Mouse (Mus musculus): ENCODE data around the gene Opa3.

Gene Opa3

DNA sequence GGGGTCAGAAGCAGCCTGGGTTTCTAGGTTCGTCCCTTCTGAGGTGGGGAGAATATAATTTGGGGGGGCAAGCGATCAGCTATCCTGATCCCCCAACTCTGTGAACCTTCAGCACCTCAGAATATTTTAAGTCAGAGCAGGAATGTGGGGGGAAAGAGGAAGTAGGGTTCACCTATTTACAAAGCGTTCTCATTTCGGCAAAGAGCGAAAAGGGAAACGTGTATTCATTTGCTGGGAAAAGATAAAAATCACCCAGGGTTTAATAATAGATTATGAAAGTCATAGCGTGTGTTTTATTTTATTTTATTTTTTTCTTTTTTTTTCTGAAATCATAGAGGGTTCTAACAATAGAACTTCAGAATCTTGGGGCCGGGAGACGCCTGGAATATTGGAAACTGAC lies 13.2 kb upstream of the Opa3 start:
- no peak for DNase-seq

DNA sequence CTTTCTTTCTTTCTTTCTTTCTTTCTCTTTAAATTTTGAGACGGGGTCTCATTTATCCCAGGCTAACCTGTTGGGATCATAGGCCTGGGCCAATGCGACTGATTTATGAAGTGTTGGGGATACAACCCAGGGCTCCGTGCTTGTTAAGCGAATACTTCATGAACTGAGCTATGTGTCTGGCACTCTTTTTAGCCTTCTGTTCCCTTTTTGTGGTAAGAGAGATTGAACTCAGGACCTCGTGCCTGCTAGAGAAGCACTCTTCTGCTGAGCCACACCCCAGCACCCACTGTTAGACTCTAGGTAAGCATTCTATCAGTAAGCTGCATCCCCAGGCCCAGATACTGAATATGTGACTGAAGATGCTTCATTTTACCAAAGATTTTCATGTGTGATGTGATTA lies 10.6 kb upstream of the Opa3 start:
- DNase-seq = no peak

GRCm38 (mm10) chr7:19217944-19218343 lies 10.2 kb upstream of the Opa3 start:
- peak in 1 of 2 experiments; percentile 38 for DNase-seq

- DNase-seq = no peak
Measured at GRCm38 (mm10) chr7:19220061-19220460, 8.1 kb upstream of the Opa3 start.

DNA sequence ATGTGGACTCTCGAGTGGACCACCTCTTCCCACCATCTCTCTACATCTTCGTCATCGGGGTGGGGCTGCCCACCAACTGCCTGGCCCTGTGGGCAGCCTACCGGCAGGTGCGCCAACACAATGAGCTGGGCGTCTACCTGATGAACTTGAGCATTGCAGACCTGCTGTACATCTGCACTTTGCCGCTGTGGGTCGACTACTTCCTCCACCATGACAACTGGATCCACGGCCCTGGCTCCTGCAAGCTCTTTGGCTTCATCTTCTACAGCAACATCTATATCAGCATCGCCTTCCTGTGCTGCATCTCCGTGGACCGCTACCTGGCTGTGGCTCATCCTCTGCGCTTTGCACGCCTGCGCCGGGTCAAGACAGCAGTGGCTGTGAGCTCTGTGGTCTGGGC lies 5.9 kb upstream of the Opa3 start:
- no peak for DNase-seq

DNA sequence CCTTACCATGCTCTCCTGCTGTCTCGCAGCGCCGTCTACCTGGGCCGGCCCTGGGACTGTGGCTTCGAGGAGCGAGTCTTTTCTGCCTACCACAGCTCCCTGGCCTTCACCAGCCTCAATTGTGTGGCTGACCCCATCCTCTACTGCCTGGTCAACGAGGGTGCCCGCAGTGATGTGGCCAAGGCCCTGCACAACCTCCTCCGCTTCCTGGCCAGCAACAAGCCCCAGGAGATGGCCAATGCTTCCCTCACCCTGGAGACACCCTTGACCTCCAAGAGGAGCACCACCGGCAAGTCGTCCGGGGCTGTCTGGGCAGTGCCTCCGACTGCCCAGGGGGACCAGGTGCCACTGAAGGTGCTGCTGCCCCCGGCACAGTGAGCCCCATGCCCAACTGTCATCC lies 5.3 kb upstream of the Opa3 start:
- DNase-seq = no peak

DNA sequence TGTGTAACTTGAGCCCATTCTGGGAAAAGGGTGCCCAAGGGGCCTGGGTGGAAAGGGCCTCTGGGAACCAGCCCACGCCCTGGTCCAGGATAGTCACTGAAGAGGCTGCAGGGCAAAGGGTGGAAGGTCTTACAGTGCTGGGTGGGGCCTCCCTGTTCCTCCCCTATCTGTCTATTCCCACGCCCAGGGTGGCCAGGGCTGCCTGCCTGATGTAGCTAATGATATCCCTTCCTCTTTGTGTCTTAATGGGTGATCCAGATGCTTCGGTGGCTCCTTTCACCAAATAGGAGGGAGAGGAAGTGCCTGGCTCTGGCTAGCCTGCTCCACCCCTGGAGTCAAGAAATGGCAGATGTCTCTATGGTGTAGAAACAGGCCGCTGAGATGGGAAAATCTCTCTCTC lies 3.2 kb upstream of the Opa3 start:
- no peak for DNase-seq

DNA sequence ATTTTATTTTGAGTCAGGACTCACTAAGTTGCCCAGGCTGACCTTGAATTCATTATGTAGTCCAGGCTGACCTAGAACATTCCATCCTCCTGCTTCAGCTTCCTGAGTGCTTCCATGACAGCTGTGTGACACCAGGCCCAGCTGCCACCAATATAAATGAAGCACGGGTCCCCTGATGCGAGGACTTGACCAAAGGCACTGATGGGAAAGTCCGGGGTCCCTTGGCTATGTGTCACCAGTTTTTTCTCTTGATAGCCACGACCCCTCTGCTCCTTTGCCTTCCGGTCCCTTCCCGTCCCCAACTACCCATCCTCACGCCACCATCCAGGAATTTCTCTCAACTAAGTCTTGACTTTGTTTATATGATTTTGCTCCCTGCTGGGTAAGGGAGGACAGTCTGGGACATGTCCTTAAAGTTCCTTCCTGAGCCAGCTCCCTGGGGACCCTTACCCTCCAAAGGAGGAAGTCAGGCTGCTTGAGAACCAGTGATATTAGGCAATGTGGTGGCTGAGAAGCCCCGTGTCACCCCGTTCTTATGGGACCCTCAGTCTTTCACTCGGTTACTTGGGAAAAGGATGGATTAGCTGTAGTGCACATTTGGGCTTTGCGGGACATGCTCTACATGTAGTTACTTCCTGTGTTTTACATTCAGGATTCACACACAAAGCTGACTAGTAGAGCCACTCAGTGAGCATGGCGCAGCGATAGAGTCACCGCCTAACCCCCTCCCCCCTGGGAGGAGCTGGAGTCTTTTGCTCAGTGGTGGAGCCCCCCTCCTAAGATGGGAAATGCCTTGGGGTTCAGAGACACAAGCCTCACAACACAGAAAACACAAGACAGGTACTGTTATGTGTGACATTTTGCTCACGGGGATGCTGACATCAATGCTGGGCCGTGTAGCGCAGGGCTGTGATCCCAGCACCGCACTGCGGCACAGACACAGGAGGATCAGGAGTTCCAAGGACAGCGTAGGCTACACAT lies 1.0 kb upstream of the Opa3 start:
- DNase-seq = peak; percentile 48 to 68

GRCm38 (mm10) chr7:19228793-19229148 lies 637 bp downstream of the Opa3 start:
- DNase-seq = no peak

DNA sequence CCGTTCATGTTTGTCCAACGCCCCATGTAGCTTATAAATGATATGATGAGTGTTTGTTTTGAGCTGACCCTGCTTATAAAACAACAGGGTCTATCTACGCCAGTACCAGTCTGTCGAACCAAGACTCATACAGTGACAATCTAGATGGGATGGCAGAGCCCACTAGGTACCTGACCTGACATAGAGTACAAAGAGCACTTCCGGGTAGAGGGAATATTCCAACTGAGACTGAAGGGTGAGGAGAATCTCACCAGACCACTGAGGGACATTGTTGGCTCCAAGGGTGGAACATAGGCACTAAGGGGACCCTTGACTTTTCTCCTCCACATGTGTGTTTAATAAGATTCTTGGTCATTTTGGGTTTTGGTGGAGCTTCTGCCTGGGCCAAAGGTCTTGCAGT lies 1.3 kb downstream of the Opa3 start:
- DNase-seq = no peak

- no peak for DNase-seq
Measured at GRCm38 (mm10) chr7:19230041-19230580, 2.0 kb downstream of the Opa3 start.

- no peak for DNase-seq
Measured at GRCm38 (mm10) chr7:19230899-19231298, 2.8 kb downstream of the Opa3 start.

GRCm38 (mm10) chr7:19231849-19232248 lies 3.7 kb downstream of the Opa3 start:
- DNase-seq = no peak

DNA sequence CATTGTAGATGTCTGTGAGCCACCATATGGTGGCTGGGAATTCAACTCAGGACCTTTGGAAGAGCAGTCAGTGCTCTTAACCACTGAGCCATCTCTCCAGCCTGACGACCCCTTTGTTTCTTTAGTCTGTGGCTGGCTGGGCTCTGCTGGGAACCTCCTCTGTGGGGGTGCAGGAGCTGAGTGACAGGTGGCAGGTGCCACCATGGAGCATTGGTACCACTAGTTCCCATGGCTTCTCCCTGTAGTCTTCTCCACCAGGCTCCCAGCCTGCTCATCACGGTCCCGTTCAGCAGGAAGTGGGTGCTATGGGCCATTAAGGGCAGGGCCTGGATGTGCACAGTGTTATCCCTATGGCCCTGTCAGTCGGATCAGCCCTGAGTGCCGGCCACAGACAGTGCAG lies 6.5 kb downstream of the Opa3 start:
- no peak for DNase-seq

DNA sequence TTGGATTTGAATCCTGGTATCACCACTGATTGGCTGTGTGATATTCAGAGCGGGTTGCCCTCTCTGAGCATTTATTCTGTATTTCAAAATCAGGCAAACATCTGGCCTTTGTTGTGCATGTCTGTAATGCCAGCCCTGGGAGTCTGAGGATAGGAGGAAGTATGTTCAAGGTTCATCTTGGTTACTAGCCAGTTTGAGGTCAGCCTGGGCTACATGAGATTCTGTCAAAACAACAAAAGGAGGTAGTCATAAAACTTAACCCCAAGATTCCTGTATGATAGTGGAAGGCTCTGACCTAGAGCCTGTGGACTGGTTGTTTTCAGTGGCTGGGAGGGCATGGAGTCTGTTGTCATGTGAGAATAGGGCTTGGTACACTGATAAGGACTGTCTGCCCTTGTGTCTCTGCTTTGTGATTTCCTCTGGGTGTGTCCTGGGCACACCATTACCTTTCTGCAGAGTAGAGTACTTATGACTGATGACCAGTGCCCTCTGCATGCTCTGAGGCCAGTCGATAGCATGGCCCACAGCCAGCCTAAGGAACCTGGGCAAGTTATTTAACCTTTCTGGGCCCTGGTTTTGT lies 7.0 kb downstream of the Opa3 start:
- no peak for DNase-seq

DNA sequence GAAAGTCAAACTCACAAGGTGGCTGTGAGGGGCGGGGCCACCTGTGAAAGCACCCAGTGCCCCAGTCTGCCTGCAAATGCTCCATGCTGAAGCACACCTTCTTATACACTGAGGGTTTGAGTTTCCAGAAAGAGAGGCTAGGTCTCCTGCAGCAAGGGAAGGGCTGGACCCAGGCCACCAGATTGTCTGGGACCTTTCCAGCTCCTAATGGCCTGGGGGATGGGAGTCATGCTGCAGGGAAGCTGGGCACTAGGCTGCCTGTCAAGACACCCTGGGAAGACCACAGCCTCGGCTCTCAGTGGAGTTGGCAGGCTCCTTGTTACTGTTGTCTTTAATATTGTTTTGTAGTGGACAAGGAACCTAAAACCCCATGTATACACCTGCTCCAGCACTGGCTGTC lies 8.3 kb downstream of the Opa3 start:
- no peak for DNase-seq

DNA sequence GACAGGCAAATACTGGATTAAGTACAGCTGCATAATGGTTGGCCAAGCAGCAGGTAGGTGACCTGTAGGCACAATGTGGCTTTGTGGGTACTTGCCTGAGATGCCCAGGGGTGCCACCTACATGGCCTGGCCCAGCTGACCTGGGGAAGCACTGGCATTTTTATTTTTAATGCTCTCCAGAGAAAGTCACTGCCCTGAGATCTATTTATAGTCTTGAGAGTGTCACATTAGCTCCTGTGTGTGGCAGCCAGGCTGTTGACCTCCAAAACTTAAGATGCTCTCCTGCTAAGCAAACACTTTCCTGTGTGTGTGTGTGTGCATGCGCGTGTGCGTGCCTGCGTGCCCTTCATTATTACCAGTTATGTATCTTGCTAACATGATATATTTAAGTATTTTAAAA lies 10.2 kb downstream of the Opa3 start:
- DNase-seq = no peak

DNA sequence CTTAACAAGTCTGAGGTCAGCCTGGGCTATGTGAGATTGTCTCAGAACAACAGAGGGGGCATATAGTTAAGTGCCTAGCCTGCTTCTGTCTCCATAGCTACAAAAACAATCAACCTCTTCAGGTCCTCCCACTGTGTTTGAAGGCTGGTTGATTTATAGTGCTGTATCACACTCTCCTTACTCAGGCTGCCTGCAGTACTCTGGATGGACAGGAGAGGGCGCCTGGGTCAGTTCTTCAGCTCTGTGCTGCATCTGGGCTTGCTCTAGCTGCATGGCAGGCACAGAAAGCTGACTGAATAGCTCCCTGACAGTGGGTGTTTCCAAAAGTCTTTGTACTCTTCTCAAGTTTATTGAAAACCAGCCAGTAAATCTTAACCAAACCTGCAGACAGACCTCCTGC lies 11.3 kb downstream of the Opa3 start:
- DNase-seq = peak; percentile 96

DNA sequence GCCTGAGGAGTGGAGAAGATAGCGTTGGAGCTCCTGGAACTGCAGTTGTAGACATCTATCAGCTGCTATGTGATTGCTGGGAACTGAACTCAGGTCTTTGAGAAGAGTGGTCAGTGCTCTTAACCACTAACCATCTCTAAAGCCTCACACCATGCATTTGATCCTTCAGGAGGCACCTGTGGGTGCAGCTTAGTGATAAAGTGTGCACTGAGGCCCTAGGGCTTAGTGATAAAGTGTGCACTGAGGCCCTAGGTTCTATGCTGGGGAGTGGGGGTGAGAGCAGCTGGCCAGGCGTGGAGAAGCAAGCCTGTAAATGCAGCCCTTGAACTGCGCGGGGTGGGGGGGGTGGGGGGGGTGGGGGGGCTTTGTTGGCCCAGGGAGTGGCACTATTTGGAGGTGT lies 11.9 kb downstream of the Opa3 start:
- no peak for DNase-seq

GRCm38 (mm10) chr7:19240905-19241463 lies 12.8 kb downstream of the Opa3 start:
- no peak for DNase-seq

GRCm38 (mm10) chr7:19242005-19242404 lies 13.9 kb downstream of the Opa3 start:
- DNase-seq = no peak

DNA sequence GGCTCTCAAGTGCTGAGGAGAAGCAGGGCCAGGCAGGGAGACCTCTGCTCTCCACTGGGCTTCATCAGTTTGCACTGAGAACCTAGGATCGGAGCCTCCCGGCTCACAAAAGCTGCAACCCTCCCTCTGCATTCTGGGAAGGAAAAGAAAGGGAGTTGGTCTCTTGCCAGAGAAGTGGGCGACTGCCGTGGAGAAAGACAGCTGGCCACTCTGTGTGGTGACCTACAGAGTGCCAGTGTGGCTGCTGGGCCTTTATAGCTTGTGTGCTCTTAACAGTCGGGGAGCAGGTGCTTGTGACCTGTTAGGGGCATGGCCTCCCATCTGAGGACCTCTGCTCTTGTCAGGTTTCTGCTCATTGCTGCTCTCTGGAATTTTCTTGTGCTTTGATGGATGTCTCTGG lies 15.7 kb downstream of the Opa3 start:
- no peak for DNase-seq

DNA sequence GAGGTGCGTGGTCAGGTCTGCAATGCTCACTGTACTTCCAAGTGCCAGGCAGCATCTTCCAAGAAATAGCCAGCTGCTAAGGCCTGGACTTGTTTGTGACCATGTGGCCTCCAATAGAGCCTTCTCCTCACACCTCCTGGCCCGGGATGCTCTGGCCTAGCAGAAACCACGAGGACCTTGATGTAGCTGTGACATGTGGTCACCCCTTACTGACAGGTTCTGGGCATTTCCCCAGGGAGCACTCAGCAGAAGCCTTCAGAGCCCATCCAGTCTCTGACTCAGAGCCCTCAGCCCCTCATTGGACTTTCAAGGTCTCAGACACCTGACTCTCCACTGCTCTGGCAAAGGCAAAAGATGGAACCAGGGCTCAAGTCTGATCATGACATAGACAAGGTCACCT lies 16.9 kb downstream of the Opa3 start:
- no peak for DNase-seq

GRCm38 (mm10) chr7:19246855-19247254 lies 18.7 kb downstream of the Opa3 start:
- DNase-seq = no peak

Data from kidney, postnatal 4 days (tissue).